Mouse (Mus musculus) limb, embryonic 12.5 days (tissue): ENCODE results near the gene Ostm1. TPM values are rescaled to one million over a fixed set of nuclear protein-coding genes. Genes with fewer than 3 reads are reported as not detected.

Source experiments
- ATAC-seq: fragments of 200-750 bp; cut with Nextera tagmentation; 2 replicates; pipeline ENCODE4 v1.8.0; 2017; ENCODE audit warnings: low read depth, moderate TSS enrichment; ENCODE audit not compliant: insufficient number of reproducible peaks, insufficient read depth, low FRiP score, low TSS enrichment
- H3K27ac ChIP-seq: fragments of 300-500 bp; sonication (generic); 2 replicates; pipeline ENCODE4 v1.5.1; 2016; ENCODE audit warnings: mild to moderate bottlenecking, moderate library complexity
- H3K27me3 ChIP-seq: fragments of 300-500 bp; sonication (generic); 2 replicates; pipeline ENCODE4 v1.6.1; 2016; ENCODE audit warnings: mild to moderate bottlenecking, moderate library complexity
- H3K36me3 ChIP-seq: fragments of 300-500 bp; sonication (generic); 2 replicates; pipeline ENCODE4 v1.6.1; 2016; ENCODE audit warnings: mild to moderate bottlenecking, moderate library complexity
- H3K4me1 ChIP-seq: fragments of 300-500 bp; sonication (generic); replicated peaks from 2 replicates; pipeline ENCODE4 v1.6.1; 2016
- H3K4me2 ChIP-seq: fragments of 300-500 bp; sonication (generic); 2 replicates; pipeline ENCODE4 v1.6.1; 2016; ENCODE audit warnings: mild to moderate bottlenecking, moderate library complexity
- H3K4me3 ChIP-seq: fragments of 300-500 bp; sonication (generic); replicated peaks from 2 replicates; pipeline ENCODE4 v1.5.1; 2016; ENCODE audit warnings: mild to moderate bottlenecking
- H3K9ac ChIP-seq: fragments of 300-500 bp; sonication (generic); replicated peaks from 2 replicates; pipeline ENCODE4 v1.6.1; 2016; ENCODE audit warnings: mild to moderate bottlenecking, moderate library complexity
- H3K9me3 ChIP-seq: fragments of 300-500 bp; sonication (generic); 2 replicates; pipeline ENCODE4 v1.6.1; 2016; ENCODE audit warnings: mild to moderate bottlenecking, moderate library complexity
- WGBS: fragments of 180-500 bp; shearing (Covaris S2); methylation state at CpG from one replicate; pipeline ENCODE4 v1.1.7; 2016; 5-methylcytosine and 5-hydroxymethylcytosine counted together
- polyA plus RNA-seq: library from polyadenylated mRNA; unstranded; fragments of >200 nt; fragmentation: Nextera tagmentation; extraction: Ambion mirVana; gene quantifications from 2 replicates; pipeline ENCODE4 v1.2.1, GENCODE M21; 2016

Ostm1 gene
- polyA plus RNA-seq, 1 experiment from 2014 or later = 9.0 TPM

DNA sequence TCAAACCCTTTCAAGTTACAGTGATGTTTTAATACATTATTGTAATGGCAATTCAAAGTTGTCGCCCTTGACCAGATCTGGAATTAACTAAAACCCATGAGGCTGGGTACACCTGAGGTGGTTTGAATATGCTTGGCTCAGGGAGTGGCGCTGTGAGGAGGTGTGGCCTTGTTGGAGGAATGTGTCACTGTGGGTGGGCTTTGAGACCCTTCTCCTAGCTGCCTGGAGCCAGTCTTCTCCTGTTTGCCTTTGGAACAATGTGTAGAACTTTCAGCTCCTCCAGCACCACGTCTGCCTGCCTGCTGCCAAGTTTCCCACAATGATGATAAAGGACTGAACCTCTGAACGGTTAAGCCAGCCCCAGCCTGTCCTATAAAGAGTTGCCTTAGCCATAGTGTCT lies 62.7 kb downstream of the Ostm1 start:
- no peaks in the 10 kb centered on the region for H3K36me3 ChIP-seq
- H3K4me3 ChIP-seq = no peak overlapping the region
- H3K4me1 ChIP-seq = no peaks in the 10 kb centered on the region
- H3K9ac ChIP-seq = no peak overlapping the region
- no peaks in the 10 kb centered on the region for H3K27me3 ChIP-seq
- WGBS = 53% methylated on average over 4 of the region's 4 CpGs
- H3K9me3 ChIP-seq = 0 out of 2 replicates have a peak, but pooled peaks cover 4% of the 10 kb centered on the region
- ATAC-seq = no peak
- no peak overlapping the region for H3K4me2 ChIP-seq
- no peak overlapping the region for H3K27ac ChIP-seq

DNA sequence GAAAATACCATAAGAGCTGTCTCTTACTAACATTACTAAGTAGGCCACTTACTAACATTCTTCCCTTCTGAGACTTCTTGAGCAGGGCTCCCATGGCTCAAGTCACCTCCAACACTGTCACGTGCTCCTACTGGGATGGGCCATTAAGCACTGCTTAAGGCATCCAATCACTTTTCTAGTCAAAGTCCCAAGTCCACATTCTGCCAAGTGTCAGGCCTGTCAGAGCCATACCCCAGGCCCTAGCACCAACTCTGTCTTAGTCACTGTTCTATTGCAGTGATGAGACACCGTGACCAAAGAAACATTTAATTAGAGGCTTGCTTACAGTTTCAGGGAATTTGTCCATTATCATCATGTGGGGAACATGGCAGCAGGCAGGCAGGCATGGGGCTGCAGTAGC lies 78.3 kb downstream of the Ostm1 start:
- H3K4me3 ChIP-seq = no peak overlapping the region
- H3K9me3 ChIP-seq = no peaks in the 10 kb centered on the region
- no peak overlapping the region for H3K4me2 ChIP-seq
- H3K4me1 ChIP-seq = no peaks in the 10 kb centered on the region
- H3K36me3 ChIP-seq = no peaks in the 10 kb centered on the region
- H3K27ac ChIP-seq = no peak overlapping the region
- no peaks in the 10 kb centered on the region for H3K27me3 ChIP-seq
- ATAC-seq = no peak
- 82% methylated on average over 2 of the region's 2 CpGs for WGBS
- no peak overlapping the region for H3K9ac ChIP-seq

DNA sequence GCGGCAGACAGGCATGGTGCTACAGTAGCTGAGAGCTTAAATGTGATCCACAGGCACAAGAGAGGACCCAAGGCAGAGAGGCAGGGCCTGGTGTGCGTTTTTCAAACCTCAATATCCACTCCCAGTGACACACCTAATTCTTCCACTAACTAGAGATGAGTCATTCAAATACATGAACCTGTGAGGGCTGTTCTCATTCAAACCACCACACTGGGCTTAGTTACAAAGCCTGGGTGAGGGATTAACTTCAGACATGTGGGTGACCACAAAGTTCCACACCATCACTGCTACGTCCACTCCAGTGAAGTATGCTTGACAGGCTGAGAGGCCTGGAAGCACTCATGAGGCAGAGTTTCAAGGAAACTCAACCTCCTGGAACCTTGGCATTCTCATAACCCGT lies 86.3 kb downstream of the Ostm1 start:
- Histone ChIP-seq H3K9me3 (peaks cover 11% of the 10 kb centered on the region; the same call in 1 of the 2 replicates), H3K27ac (no peak overlapping the region), H3K27me3 (no peaks in the 10 kb centered on the region), H3K4me2 (no peak overlapping the region), H3K4me3 (no peak overlapping the region), H3K36me3 (no peaks in the 10 kb centered on the region), H3K4me1 (no peaks in the 10 kb centered on the region), H3K9ac (no peak overlapping the region)
- 86% methylated on average over 4 of the region's 4 CpGs for WGBS
- ATAC-seq = no peak

DNA sequence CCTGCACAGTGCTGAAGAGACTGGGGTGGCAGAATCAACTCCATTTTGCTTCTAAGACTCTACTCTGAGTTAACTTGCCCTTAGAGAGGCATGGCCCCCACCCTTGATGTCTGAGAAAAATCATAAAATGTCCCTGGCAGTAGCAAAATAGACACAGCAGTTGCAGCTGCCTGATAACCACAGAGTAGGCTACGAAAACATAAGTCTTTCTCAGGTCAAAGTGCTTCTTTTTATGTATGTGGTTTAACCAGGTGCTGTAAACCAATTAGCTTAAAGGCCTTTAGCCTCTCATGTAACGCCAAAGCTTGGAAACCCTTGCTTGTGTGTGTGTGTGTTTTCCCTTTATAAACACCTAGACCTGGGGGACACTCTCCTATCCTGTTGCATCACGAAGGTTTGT lies 89.2 kb downstream of the Ostm1 start:
- H3K27ac ChIP-seq = no peak overlapping the region

DNA sequence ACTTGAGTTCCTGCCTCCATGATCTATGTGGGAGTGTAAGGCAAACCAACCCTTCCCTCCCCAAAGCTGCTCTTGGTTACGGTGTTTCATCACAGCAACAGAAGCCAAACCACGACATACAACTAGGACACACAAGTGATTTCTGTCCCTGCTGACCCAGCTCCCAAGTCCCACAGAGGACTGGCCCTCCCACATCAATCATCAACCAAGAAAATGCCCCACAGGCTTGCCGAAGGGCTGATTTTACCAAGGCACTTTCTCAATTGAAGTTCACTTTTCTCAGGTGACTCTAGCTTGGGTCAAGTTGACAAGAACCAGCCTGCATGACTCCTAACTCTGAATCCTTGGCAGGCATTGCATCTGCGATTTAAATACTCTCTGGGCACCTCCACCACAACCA lies 91.9 kb downstream of the Ostm1 start:
- Histone ChIP-seq H3K4me3 (no peak overlapping the region), H3K9ac (no peak overlapping the region), H3K36me3 (no peaks in the 10 kb centered on the region), H3K9me3 (peaks cover 6% of the 10 kb centered on the region; the same call in 1 of the 2 replicates), H3K4me1 (peaks cover 8% of the 10 kb centered on the region; the same call in 1 of the 2 replicates), H3K27me3 (peaks cover 16% of the 10 kb centered on the region), H3K4me2 (no peak overlapping the region), H3K27ac (no peak overlapping the region)
- 81% methylated on average over 4 of the region's 4 CpGs for WGBS
- ATAC-seq = no peak

More for the DNA sequence above, 89.2 kb downstream of the Ostm1 start:
- Histone ChIP-seq H3K4me2 (no peak overlapping the region), H3K4me3 (no peak overlapping the region), H3K36me3 (no peaks in the 10 kb centered on the region), H3K27me3 (no peaks in the 10 kb centered on the region; the same call in 1 of the 2 replicates), H3K9ac (no peak overlapping the region), H3K4me1 (no peaks in the 10 kb centered on the region), H3K9me3 (peaks cover 11% of the 10 kb centered on the region; the same call in 1 of the 2 replicates)
- 71% methylated on average over 3 of the region's 3 CpGs for whole genome bisulfite sequencing
- ATAC-seq = no peak

DNA sequence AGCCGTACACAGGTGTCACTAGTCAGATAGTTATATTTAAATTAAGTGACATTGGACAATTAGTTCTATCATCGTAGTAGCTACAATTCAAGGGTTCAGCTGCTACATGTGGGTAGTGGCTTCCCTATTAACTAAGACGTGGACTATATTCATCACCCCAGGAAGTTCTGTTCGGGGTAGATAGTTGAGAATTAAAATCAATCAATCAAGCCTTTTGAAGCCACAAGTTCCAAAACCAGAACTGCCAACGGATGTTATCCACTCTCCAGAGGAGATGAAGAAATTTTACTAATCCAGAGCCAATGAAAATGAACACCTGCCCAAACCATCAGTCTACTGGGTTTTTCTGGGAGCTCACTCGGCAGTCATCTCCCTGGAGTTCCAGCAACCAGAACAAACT lies 94.7 kb downstream of the Ostm1 start:
- H3K27me3 ChIP-seq = peaks cover 19% of the 10 kb centered on the region
- WGBS = 53% methylated on average over 6 of the region's 6 CpGs

DNA sequence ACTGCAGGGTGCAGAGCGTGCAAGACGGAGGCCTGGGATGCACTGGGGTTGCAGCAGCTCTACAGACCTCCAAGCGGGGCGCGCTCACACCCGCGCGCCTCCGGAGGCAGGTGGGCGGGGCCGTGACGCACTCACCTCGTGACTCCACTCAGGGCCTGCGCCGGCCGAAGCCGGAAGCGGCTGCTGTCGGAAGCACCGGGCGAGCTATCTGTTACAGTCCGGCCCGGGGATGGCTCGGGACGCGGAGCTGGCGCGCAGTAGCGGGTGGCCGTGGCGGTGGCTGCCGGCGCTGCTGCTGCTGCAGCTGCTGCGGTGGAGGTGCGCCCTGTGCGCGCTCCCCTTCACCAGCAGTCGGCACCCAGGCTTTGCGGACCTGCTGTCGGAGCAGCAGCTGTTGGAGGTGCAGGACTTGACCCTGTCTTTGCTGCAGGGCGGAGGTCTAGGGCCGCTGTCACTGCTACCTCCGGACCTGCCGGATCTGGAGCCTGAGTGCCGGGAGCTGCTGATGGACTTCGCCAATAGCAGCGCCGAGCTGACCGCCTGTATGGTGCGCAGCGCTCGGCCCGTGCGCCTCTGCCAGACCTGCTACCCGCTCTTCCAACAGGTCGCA lies 95.2 kb downstream of the Ostm1 start:
- Histone ChIP-seq H3K27me3 (peaks cover 19% of the 10 kb centered on the region), H3K27ac (no peak overlapping the region), H3K9me3 (no peaks in the 10 kb centered on the region), H3K4me3 (peak overlapping the region; percentile 95), H3K4me1 (peaks cover 8% of the 10 kb centered on the region; the same call in 1 of the 2 replicates), H3K9ac (peak overlapping the region; percentile 73), H3K36me3 (no peaks in the 10 kb centered on the region), H3K4me2 (peak overlapping the region; percentile 86)
- ATAC-seq = peak; percentile 92
- WGBS = under 1% methylated on average over 56 of the region's 56 CpGs

More for the DNA sequence above, 94.7 kb downstream of the Ostm1 start:
- ATAC-seq = no peak
- Histone ChIP-seq H3K27ac (no peak overlapping the region), H3K4me3 (peak overlapping the region; percentile 95), H3K4me1 (peaks cover 8% of the 10 kb centered on the region; the same call in 1 of the 2 replicates), H3K36me3 (no peaks in the 10 kb centered on the region), H3K9ac (peak overlapping the region; percentile 73; the same call in 1 of the 2 replicates), H3K9me3 (peaks cover 2% of the 10 kb centered on the region; the same call in 1 of the 2 replicates), H3K4me2 (peak overlapping the region; percentile 86)

DNA sequence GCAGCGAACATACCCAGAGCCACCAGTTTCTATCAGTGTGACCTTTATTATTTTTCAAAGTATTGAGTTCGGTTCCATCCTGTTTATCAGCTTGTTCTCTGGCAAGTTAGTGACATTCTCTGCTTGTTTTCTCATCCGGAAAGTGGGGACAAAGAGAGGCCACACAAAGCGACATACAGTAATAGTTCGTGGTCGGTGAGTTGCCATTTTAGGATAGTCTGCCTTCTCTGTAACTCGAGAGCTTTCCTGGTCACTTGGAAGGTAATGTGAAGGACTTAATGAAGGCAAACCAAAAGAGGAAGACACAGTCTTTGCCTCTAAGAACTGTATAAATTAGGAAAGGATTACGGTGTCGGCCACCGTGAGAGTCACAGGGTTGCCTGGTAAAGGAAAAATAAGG lies 96.0 kb downstream of the Ostm1 start:
- no peak overlapping the region for H3K27ac ChIP-seq
- no peaks in the 10 kb centered on the region for H3K36me3 ChIP-seq
- H3K4me2 ChIP-seq = peak overlapping the region; percentile 86
- 19% methylated on average over 10 of the region's 10 CpGs for WGBS
- H3K9me3 ChIP-seq = no peaks in the 10 kb centered on the region
- ATAC-seq = no peak
- H3K27me3 ChIP-seq = peaks cover 19% of the 10 kb centered on the region
- H3K9ac ChIP-seq = peak overlapping the region; percentile 73
- H3K4me1 ChIP-seq = peaks cover 8% of the 10 kb centered on the region; the same call in 1 of the 2 replicates
- H3K4me3 ChIP-seq = peak overlapping the region; percentile 95

DNA sequence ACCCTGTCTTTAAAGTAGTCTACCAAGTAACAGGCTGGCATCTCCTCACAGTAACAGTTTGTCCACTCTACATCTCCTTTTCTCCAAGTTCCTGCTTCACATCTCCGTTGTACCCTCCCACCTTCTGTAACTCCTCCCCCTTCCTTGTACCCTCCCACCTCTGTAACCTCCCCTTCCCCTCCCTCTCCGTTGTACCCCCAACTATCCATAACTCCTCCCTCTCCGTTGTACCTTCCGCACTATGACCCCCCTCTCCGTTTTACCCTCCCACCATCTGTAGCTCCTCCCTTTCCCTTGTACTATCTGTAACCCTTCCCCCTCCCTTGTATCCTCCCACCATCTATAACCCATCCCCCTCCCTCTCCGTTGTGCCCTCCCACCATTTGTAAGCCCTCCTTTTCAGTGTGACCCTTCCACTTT lies 97.0 kb downstream of the Ostm1 start:
- no peaks in the 10 kb centered on the region for H3K36me3 ChIP-seq
- ATAC-seq = no peak
- H3K4me1 ChIP-seq = peaks cover 8% of the 10 kb centered on the region; the same call in 1 of the 2 replicates
- H3K9me3 ChIP-seq = no peaks in the 10 kb centered on the region
- H3K27ac ChIP-seq = no peak overlapping the region
- 10% methylated on average over 6 of the region's 6 CpGs for WGBS
- no peak overlapping the region for H3K9ac ChIP-seq
- H3K27me3 ChIP-seq = peaks cover 19% of the 10 kb centered on the region
- peak overlapping the region; percentile 16; the same call in 1 of the 2 replicates for H3K4me2 ChIP-seq
- no peak overlapping the region for H3K4me3 ChIP-seq

DNA sequence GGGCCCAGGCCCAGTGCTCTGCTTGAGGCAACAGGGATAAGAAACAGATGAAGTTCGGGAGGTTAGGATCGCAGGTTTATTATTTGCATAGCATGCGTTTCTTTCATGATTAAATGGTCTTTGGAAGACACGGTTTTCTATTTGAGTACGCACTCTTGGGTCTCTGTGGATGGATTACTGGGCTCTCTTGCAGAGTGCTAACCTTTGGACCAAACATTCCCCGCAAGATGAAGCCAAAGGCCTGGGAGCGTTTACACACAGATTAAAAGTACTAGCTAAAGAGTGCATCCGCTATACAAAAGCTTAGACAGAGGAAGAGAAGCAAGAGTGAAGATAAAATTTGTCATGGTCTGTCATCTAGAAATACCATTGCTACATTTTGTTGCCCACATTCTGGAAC lies 98.8 kb downstream of the Ostm1 start:
- Histone ChIP-seq H3K4me2 (no peak overlapping the region), H3K36me3 (no peaks in the 10 kb centered on the region), H3K9ac (no peak overlapping the region), H3K4me3 (no peak overlapping the region), H3K9me3 (no peaks in the 10 kb centered on the region), H3K27ac (no peak overlapping the region), H3K4me1 (peaks cover 8% of the 10 kb centered on the region; the same call in 1 of the 2 replicates), H3K27me3 (peaks cover 19% of the 10 kb centered on the region)
- ATAC-seq = no peak
- 86% methylated on average over 8 of the region's 8 CpGs for WGBS

DNA sequence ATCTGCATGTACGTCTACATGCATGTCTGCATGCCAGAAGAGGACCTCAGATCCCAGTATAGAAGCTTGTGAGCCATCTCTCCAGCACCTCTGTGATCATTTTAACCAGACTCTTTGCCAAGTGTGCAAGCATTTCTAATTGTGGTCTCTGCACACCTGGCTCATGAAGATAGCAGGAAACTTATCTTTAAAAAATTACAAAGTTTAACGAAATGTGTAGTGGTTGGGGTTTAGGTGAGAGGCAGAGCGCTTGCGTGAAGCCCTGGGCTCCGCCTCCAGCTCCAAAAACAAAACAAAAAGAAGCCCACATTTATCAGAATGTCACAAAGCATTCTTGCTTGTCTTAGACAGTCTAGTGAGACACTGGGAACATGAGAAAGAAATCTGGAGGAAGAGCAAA lies 104.3 kb downstream of the Ostm1 start:
- no peak overlapping the region for H3K4me3 ChIP-seq
- no peak for ATAC-seq
- 89% methylated on average over 5 of the region's 5 CpGs for WGBS

DNA sequence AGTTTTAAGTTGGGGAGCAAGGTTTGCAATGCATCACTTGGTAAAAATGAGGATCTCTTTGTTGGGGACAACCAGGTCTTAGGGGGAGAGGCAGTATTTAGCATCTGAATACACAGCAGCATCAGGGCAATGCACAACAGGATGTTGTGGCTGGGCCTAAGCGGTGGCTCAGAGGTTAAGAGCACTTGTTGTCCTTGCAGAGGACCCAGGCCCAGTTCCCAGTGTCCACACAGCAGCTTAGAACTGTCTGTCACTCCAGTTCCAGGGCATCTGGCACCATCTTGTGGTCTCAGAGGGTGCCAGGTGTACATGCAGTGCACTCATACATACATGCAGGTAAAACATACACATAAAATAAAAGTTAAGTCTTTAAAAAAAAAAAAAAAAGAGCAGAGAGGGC lies 106.1 kb downstream of the Ostm1 start:
- no peak overlapping the region for H3K27ac ChIP-seq
- H3K9ac ChIP-seq = no peak overlapping the region
- no peak for ATAC-seq
- no peaks in the 10 kb centered on the region for H3K9me3 ChIP-seq
- no peak overlapping the region for H3K4me2 ChIP-seq
- no peaks in the 10 kb centered on the region for H3K27me3 ChIP-seq
- H3K4me3 ChIP-seq = no peak overlapping the region
- H3K4me1 ChIP-seq = peaks cover 11% of the 10 kb centered on the region
- no peaks in the 10 kb centered on the region for H3K36me3 ChIP-seq
- WGBS = 78% methylated on average over 1 of the region's 1 CpGs

More for the DNA sequence above, 104.3 kb downstream of the Ostm1 start:
- Histone ChIP-seq H3K4me2 (no peak overlapping the region), H3K36me3 (no peaks in the 10 kb centered on the region), H3K27ac (no peak overlapping the region), H3K9ac (no peak overlapping the region), H3K4me1 (peaks cover 11% of the 10 kb centered on the region), H3K9me3 (no peaks in the 10 kb centered on the region), H3K27me3 (no peaks in the 10 kb centered on the region)
